Mouse (Mus musculus): ENCODE measurements around the gene Ralgps1. TPM values are rescaled to one million over a fixed set of nuclear protein-coding genes. Genes with fewer than 3 reads are reported as not detected.
"Not testable (repeated sequence)": the region's sequence is repeated elsewhere in the genome, so short reads cannot be mapped to it uniquely, and the experiment has no call there.

Gene Ralgps1
- total and polyA plus RNA-seq, 2 experiments from 2014 or later: 20.7 to 69.9 TPM

DNA sequence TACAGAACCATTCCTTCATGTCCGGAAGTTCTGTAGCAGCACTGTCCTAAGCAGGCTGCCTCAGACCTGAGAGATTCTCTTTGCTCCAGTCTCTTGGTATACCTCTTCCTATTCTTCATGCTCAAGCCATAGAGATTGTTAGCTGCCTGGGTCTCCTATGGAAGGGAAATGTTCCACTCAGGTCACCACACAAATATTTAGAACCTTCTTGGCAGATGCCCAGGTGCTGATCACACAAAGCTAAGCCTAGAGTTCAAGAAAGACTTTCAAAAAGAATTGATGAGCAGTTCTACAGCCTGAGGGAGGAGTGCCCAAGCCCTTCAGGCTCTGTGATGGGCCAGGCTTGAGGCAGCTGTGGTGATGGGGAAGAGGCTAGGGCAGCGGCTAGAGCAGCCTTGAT, 242.3 kb downstream of the Ralgps1 start:
- no peak for ATAC-seq
- H3K27ac ChIP-seq: no peak overlapping the region
- H3K4me1 ChIP-seq (ENCODE audit: insufficient read depth, low read length): peaks cover 10% of the 10 kb centered on the region
- 69% methylated on average over 2 of the region's 2 CpGs for WGBS
- no peak overlapping the region; the same call in 1 of the 2 replicates for H3K9ac ChIP-seq (replicated peaks; ENCODE audit: low read length)
- no peaks in the 10 kb centered on the region for H3K36me3 ChIP-seq (ENCODE audit: insufficient read depth, low read length)
- H3K4me3 ChIP-seq (ENCODE audit: low read length): peak overlapping the region; percentile 78
- TF ChIP-seq CTCF (IDR thresholded peaks at IDR 0.05; ENCODE audit: low read depth): no peak
- no peaks in the 10 kb centered on the region for H3K9me3 ChIP-seq (ENCODE audit: low read length)
- H3K27me3 ChIP-seq (ENCODE audit: insufficient read depth, low read length): no peaks in the 10 kb centered on the region
- H3K4me2 ChIP-seq (ENCODE audit: low read depth, low read length): peak overlapping the region; percentile 98
- DNase-seq (ENCODE audit: low spot score): no peak

DNA sequence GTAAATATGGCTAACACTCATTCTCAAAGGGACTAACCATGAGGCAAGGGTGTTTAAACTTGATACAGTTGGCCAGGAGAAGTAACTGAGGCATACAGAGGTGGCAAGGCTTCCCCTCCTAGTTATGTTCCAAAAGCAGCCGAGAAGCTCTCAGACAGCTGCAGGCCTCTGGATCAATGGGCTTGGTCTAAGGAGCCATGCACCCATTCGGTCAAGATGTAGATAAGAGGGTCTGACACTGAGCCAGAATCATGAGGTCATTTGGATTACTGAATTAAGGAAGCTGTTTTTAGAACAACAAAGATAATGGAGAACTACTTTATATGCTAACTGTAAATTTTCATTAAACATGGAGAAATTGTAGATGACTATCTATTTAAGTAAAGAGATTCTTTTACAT, 244.0 kb downstream of the Ralgps1 start:
- H3K9me3 ChIP-seq (ENCODE audit: low read length): no peaks in the 10 kb centered on the region
- no peak overlapping the region for H3K4me2 ChIP-seq (ENCODE audit: low read depth, low read length)
- H3K36me3 ChIP-seq (ENCODE audit: insufficient read depth, low read length): no peaks in the 10 kb centered on the region
- TF ChIP-seq CTCF (IDR thresholded peaks at IDR 0.05; ENCODE audit: low read depth): no peak
- no peaks in the 10 kb centered on the region for H3K27me3 ChIP-seq (ENCODE audit: insufficient read depth, low read length)
- no peak for DNase-seq (ENCODE audit: low spot score)
- 85% methylated on average over 2 of the region's 2 CpGs for WGBS
- no peak overlapping the region for H3K27ac ChIP-seq
- peaks cover 10% of the 10 kb centered on the region for H3K4me1 ChIP-seq (ENCODE audit: insufficient read depth, low read length)
- no peak overlapping the region for H3K9ac ChIP-seq (replicated peaks; ENCODE audit: low read length)
- H3K4me3 ChIP-seq (ENCODE audit: low read length): no peak overlapping the region
- ATAC-seq: no peak

DNA sequence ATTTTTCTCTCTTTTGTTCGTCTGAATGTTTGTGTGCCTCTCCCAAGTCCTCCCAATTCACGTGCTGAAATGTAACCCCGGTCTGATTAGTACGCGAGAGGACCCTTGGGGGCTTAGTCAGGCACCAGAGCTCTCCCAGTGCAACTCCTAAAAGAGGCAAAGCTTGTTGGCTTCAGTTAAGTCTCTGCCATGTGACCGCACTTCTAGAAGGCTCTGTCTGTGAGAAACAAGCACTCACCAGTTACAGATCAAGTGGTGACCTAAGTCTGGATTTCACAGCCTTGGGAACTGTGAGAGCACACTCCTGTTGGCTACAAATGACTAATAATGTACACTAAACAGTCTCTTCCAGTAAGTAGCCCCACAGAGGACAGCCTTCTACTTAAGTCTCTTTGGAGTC, 248.4 kb downstream of the Ralgps1 start:
- Histone ChIP-seq H3K9me3 (ENCODE audit: low read length) (no peaks in the 10 kb centered on the region), H3K4me2 (ENCODE audit: low read depth, low read length) (no peak overlapping the region), H3K36me3 (ENCODE audit: insufficient read depth, low read length) (no peaks in the 10 kb centered on the region), H3K9ac (replicated peaks; ENCODE audit: low read length) (no peak overlapping the region), H3K4me3 (ENCODE audit: low read length) (no peak overlapping the region), H3K27ac (no peak overlapping the region), H3K4me1 (ENCODE audit: insufficient read depth, low read length) (no peaks in the 10 kb centered on the region), H3K27me3 (ENCODE audit: insufficient read depth, low read length) (no peaks in the 10 kb centered on the region)
- DNase-seq (ENCODE audit: low spot score): no peak
- WGBS: 69% methylated on average over 6 of the region's 6 CpGs
- no peak for ATAC-seq
- no peak for TF ChIP-seq CTCF (IDR thresholded peaks at IDR 0.05; ENCODE audit: low read depth)

DNA sequence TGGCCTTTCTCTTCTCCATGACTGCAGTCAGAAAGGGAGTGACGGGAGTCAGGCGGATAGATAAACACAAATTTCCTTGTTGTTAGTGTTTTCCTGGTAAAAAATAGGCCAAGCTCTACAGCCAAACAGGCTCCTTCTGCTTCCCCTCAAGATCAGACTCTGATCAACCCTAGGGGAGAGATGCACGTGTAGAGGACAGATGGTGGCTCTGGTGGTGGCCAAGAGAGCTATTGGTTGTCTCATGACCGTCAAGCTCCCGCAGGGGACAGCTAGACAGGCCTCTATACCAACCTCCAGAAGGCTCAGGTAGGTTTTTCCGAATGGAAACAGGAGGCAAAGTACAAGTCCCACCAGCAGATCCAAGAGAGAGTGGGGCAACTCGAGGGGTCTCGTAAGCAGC, 270.8 kb downstream of the Ralgps1 start:
- H3K9ac ChIP-seq (replicated peaks; ENCODE audit: low read length): no peak overlapping the region
- TF ChIP-seq CTCF (IDR thresholded peaks at IDR 0.05; ENCODE audit: low read depth): no peak
- ATAC-seq (no peak), DNase-seq (ENCODE audit: low spot score) (no peak)
- no peaks in the 10 kb centered on the region; the same call in 1 of the 2 replicates for H3K36me3 ChIP-seq (ENCODE audit: insufficient read depth, low read length)
- H3K4me1 ChIP-seq (ENCODE audit: insufficient read depth, low read length): no peaks in the 10 kb centered on the region
- no peak overlapping the region for H3K4me3 ChIP-seq (ENCODE audit: low read length)
- no peak overlapping the region for H3K4me2 ChIP-seq (ENCODE audit: low read depth, low read length)
- no peaks in the 10 kb centered on the region for H3K9me3 ChIP-seq (ENCODE audit: low read length)
- no peaks in the 10 kb centered on the region for H3K27me3 ChIP-seq (ENCODE audit: insufficient read depth, low read length)
- no peak overlapping the region for H3K27ac ChIP-seq
- WGBS: 80% methylated on average over 8 of the region's 8 CpGs

DNA sequence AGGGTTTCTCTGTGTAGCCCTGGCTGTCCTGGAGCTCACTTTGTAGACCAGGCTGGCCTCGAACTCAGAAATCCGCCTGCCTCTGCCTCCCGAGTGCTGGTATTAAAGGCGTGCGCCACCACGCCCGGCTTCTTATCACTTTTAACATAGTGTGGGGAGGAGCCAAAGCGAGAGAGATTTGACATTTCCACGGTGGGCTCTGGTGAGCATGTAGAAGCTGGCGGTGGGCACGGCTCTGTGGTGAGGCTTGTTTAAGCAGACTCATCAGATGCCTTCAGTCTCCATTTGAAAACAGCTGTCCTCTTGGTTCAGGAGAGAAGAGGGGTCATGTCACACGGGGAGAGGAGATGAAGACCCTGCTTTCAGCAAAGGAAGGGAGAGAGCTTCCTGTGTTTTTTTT, 274.0 kb downstream of the Ralgps1 start:
- H3K4me2 ChIP-seq (ENCODE audit: low read depth, low read length); H3K27ac ChIP-seq; H3K9me3 ChIP-seq (ENCODE audit: low read length); H3K36me3 ChIP-seq (ENCODE audit: insufficient read depth, low read length); H3K4me3 ChIP-seq (ENCODE audit: low read length); H3K4me1 ChIP-seq (ENCODE audit: insufficient read depth, low read length); ATAC-seq; H3K9ac ChIP-seq (replicated peaks; ENCODE audit: low read length); DNase-seq (ENCODE audit: low spot score); H3K27me3 ChIP-seq (ENCODE audit: insufficient read depth, low read length): not testable (repeated sequence)
- 93% methylated on average over 11 of the region's 12 CpGs for WGBS

DNA sequence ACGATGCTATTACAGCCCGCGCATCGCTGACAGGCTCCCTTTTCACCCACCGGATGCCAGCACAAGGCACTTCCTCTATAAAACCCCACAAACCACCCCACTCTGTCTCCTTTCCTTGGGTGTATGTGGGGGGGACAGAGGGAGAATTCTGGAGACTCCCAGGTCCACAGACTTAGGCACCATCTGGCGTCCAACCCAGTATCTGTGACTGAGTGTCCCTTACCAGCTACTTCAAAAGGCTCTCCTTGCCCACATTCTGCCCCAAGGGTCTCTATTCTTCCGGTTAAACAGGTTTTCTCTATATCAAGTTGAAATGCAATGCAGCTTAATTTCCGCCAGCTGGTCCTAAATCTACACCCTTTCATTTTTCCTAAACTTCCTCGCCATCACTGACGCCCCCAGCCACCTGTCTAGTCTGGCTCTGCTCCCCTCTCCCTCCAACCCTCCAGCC, 276.0 kb downstream of the Ralgps1 start:
- H3K36me3 ChIP-seq (ENCODE audit: insufficient read depth, low read length): no peaks in the 10 kb centered on the region
- WGBS: 73% methylated on average over 10 of the region's 10 CpGs
- no peak overlapping the region for H3K4me2 ChIP-seq (ENCODE audit: low read depth, low read length)

DNA sequence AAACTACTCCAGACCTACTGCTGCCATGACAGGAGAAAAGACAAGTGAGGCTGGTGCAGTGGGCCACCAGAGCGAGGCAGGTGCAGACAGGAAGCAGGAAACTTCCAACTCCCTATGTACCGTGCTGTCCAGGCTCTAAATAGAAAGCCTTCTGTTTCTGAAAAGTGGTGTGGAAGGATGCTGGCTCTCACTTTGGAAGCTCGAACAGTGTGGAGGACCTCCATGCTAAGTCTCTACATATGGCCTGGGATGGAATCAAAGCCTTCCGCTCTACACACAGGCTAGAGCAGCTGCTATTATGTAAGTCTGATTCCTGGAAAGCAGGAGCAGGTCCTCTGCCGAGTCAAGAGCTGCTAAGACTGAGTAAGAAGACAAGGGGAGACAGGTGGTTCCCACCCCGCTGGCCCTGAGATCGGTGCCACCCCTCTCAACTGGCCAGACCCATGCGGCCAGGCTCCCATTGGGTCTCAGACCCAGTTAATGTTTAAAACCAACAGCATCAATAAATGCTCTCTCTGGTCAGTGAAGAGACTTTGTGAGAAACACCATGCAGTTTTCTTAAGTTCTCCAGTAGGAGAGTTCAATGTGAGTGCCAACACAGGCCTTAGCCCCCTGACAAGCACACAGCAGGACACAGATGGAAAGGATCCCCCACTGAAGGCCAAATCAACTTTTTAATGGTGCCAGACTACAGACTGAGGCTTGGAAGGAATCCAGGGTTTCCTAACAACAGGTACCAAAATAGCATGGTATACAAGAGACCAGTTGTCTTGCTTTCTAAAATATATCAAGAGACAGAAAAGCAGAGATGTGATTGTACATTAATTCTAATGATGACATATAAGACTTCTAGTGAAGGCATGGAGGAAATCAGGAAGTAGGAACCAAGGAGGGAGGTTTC, 280.4 kb downstream of the Ralgps1 start:
- WGBS: 77% methylated on average over 8 of the region's 8 CpGs
- Histone ChIP-seq H3K4me1 (ENCODE audit: insufficient read depth, low read length) (no peaks in the 10 kb centered on the region), H3K27me3 (ENCODE audit: insufficient read depth, low read length) (no peaks in the 10 kb centered on the region), H3K4me2 (ENCODE audit: low read depth, low read length) (no peak overlapping the region), H3K9ac (replicated peaks; ENCODE audit: low read length) (no peak overlapping the region), H3K36me3 (ENCODE audit: insufficient read depth, low read length) (no peaks in the 10 kb centered on the region), H3K4me3 (ENCODE audit: low read length) (no peak overlapping the region), H3K9me3 (ENCODE audit: low read length) (no peaks in the 10 kb centered on the region), H3K27ac (no peak overlapping the region)
- TF ChIP-seq CTCF (IDR thresholded peaks at IDR 0.05; ENCODE audit: low read depth): no peak
- DNase-seq (ENCODE audit: low spot score) (no peak), ATAC-seq (no peak)

More for the DNA sequence above, 276.0 kb downstream of the Ralgps1 start:
- no peaks in the 10 kb centered on the region for H3K9me3 ChIP-seq (ENCODE audit: low read length)
- ATAC-seq: no peak
- peak; percentile 15 for DNase-seq (ENCODE audit: low spot score)
- no peaks in the 10 kb centered on the region for H3K27me3 ChIP-seq (ENCODE audit: insufficient read depth, low read length)
- no peaks in the 10 kb centered on the region for H3K4me1 ChIP-seq (ENCODE audit: insufficient read depth, low read length)
- H3K27ac ChIP-seq: no peak overlapping the region
- no peak overlapping the region for H3K4me3 ChIP-seq (ENCODE audit: low read length)
- no peak overlapping the region for H3K9ac ChIP-seq (replicated peaks; ENCODE audit: low read length)
- TF ChIP-seq CTCF (IDR thresholded peaks at IDR 0.05; ENCODE audit: low read depth): no peak

DNA sequence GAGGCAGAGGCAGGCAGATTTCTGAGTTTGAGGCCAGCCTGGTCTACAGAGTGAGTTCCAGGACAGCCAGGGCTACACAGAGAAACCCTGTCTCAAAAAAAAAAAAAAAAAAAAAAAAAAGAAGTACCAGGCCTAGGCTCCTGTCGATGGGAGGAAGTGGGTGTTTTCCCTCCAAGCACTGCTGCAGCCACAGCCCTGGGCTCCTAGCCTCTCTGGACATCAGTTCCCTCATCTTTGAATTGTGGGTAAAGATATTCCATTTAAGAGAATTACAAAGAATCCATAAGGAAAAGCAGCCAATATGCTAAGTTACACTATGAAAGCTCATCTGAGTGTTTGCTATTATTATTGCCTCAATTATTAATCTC, 281.3 kb downstream of the Ralgps1 start:
- H3K4me3 ChIP-seq (ENCODE audit: low read length); H3K4me1 ChIP-seq (ENCODE audit: insufficient read depth, low read length); DNase-seq (ENCODE audit: low spot score); H3K9me3 ChIP-seq (ENCODE audit: low read length); ATAC-seq; H3K27me3 ChIP-seq (ENCODE audit: insufficient read depth, low read length); H3K9ac ChIP-seq (replicated peaks; ENCODE audit: low read length); H3K4me2 ChIP-seq (ENCODE audit: low read depth, low read length); H3K27ac ChIP-seq; H3K36me3 ChIP-seq (ENCODE audit: insufficient read depth, low read length): not testable (repeated sequence)
- WGBS: 88% methylated on average over 1 of the region's 1 CpGs
